Mouse (Mus musculus) gastrocnemius, adult 8-10 months (tissue): ENCODE measurements around the gene Msh4. TPM values are rescaled to one million over a fixed set of nuclear protein-coding genes. Genes with fewer than 3 reads are reported as not detected.

ENCODE experiments used
- DNase-seq, 2 experiments: peaks; one replicate each; pipeline ENCODE4 v3.0.0; 2022; ENCODE audit warnings: low spot score in 2 of 2
- total RNA-seq, 4 experiments: library from RNA; stranded (reverse); gene quantifications; 2 replicates each; pipeline ENCODE4 v1.2.4; 2022

Gene Msh4
- total RNA-seq, 4 experiments from 2014 or later: 0.11 TPM; not detected in 3

GRCm38 (mm10) chr3:153808406-153808805 is 97.5 kb downstream of the Msh4 start:
- DNase-seq: no peak

GRCm38 (mm10) chr3:153807444-153808149 is 98.3 kb downstream of the Msh4 start:
- no peak for DNase-seq

Other genes starting within 250 kb of the Msh4 start
- gene St6galnac3, start 181.0 kb downstream of the Msh4 start, total RNA-seq: 1 to 10 TPM in 2 of 4 experiments, under 1 TPM in 2; 0.92 to 2.0 (median 1.1) TPM
- gene Asb17, start 61.9 kb downstream of the Msh4 start, total RNA-seq: under 1 TPM in 2 of 4 experiments, not detected in 2; 0.22 to 0.31 TPM
- 10 to 100 TPM; 64.2 to 65.4 (median 64.6) TPM for gene Rabggtb, start 6.9 kb upstream of the Msh4 start, total RNA-seq
- 100 to 1,000 TPM; 299 to 345 (median 326) TPM for gene Acadm, start 38.5 kb upstream of the Msh4 start, total RNA-seq
- under 1 TPM in 2 of 4 experiments, not detected in 2; 0.05 to 0.07 TPM for gene Slc44a5, start 67.3 kb upstream of the Msh4 start, total RNA-seq